Mouse (Mus musculus) liver, embryonic 15.5 days (tissue): ENCODE measurements around the gene Col7a1. TPM values are rescaled to one million over a fixed set of nuclear protein-coding genes. Genes with fewer than 3 reads are reported as not detected.

Experiments used
- ATAC-seq: fragments of 200-750 bp; cut with Nextera tagmentation; 2 replicates; pipeline ENCODE4 v1.8.0; 2017; ENCODE audit warnings: moderate number of reproducible peaks, mild to moderate bottlenecking, moderate library complexity; ENCODE audit not compliant: insufficient read depth
- H3K27ac ChIP-seq: fragments of 300-500 bp; sonication (generic); replicated peaks from 2 replicates; pipeline ENCODE4 v1.5.1; 2015; ENCODE audit warnings: mild to moderate bottlenecking, inconsistent platforms
- H3K27me3 ChIP-seq: fragments of 300-500 bp; sonication (generic); 2 replicates; pipeline ENCODE4 v1.6.1; 2015; ENCODE audit warnings: mild to moderate bottlenecking, inconsistent platforms
- H3K36me3 ChIP-seq: fragments of 300-500 bp; sonication (generic); replicated peaks from 2 replicates; pipeline ENCODE4 v1.6.1; 2015; ENCODE audit warnings: moderate library complexity, mild to moderate bottlenecking, inconsistent platforms
- H3K4me1 ChIP-seq: fragments of 300-500 bp; sonication (generic); replicated peaks from 2 replicates; pipeline ENCODE4 v1.6.1; 2015; ENCODE audit warnings: inconsistent platforms
- H3K4me2 ChIP-seq: fragments of 300-500 bp; sonication (generic); 2 replicates; pipeline ENCODE4 v1.6.1; 2015; ENCODE audit warnings: moderate library complexity, mild to moderate bottlenecking, inconsistent platforms
- H3K4me3 ChIP-seq: fragments of 300-500 bp; sonication (generic); replicated peaks from 2 replicates; pipeline ENCODE4 v1.5.1; 2015; ENCODE audit warnings: mild to moderate bottlenecking, inconsistent platforms
- H3K9ac ChIP-seq: fragments of 300-500 bp; sonication (generic); 2 replicates; pipeline ENCODE4 v1.6.1; 2015; ENCODE audit warnings: moderate library complexity, mild to moderate bottlenecking, inconsistent platforms
- H3K9me3 ChIP-seq: fragments of 300-500 bp; sonication (generic); replicated peaks from 2 replicates; pipeline ENCODE4 v1.6.1; 2016; ENCODE audit warnings: inconsistent platforms
- WGBS: fragments of 180-500 bp; shearing (Covaris S2); methylation state at CpG from one replicate; pipeline ENCODE4 v1.1.7; 2015; ENCODE audit warnings: mixed read lengths; ENCODE audit not compliant: insufficient replicate concordance; 5-methylcytosine and 5-hydroxymethylcytosine counted together
- polyA plus RNA-seq: library from polyadenylated mRNA; unstranded; fragments of >200 nt; fragmentation: Nextera tagmentation; extraction: Ambion mirVana; gene quantifications from 2 replicates; pipeline ENCODE4 v1.2.1, GENCODE M21; 2015

The Col7a1 gene
- polyA plus RNA-seq, 1 experiment from 2014 or later: 0.33 TPM

GRCm38 (mm10) chr9:108949231-108949966 is 4.0 kb upstream of the Col7a1 start:
- peaks cover 61% of the 10 kb centered on the region for H3K36me3 ChIP-seq
- H3K4me3 ChIP-seq: no peak overlapping the region
- H3K27ac ChIP-seq: no peak overlapping the region
- H3K27me3 ChIP-seq: peaks cover 26% of the 10 kb centered on the region
- 79% methylated on average over 13 of the region's 13 CpGs for WGBS
- H3K9ac ChIP-seq: no peak overlapping the region
- H3K4me1 ChIP-seq: peaks cover 7% of the 10 kb centered on the region; the same call in 1 of the 2 replicates
- H3K4me2 ChIP-seq: no peak overlapping the region
- no peaks in the 10 kb centered on the region for H3K9me3 ChIP-seq
- no peak for ATAC-seq

- Histone ChIP-seq H3K27me3 (peaks cover 34% of the 10 kb centered on the region), H3K27ac (no peak overlapping the region), H3K9me3 (no peaks in the 10 kb centered on the region), H3K9ac (no peak overlapping the region), H3K4me3 (no peak overlapping the region), H3K4me1 (peaks cover 7% of the 10 kb centered on the region; the same call in 1 of the 2 replicates), H3K36me3 (peaks cover 54% of the 10 kb centered on the region), H3K4me2 (no peak overlapping the region)
- no peak for ATAC-seq
- 80% methylated on average over 9 of the region's 9 CpGs for WGBS
Observed at GRCm38 (mm10) chr9:108949967-108950728, 3.2 kb upstream of the Col7a1 start.

GRCm38 (mm10) chr9:108955241-108955640 is 1.9 kb downstream of the Col7a1 start:
- H3K9ac ChIP-seq: no peak overlapping the region
- no peak for ATAC-seq
- no peak overlapping the region for H3K27ac ChIP-seq
- H3K4me1 ChIP-seq: no peaks in the 10 kb centered on the region
- H3K4me2 ChIP-seq: no peak overlapping the region
- no peaks in the 10 kb centered on the region for H3K9me3 ChIP-seq
- WGBS: 72% methylated on average over 11 of the region's 11 CpGs
- H3K36me3 ChIP-seq: peaks cover 3% of the 10 kb centered on the region
- peaks cover 44% of the 10 kb centered on the region for H3K27me3 ChIP-seq
- no peak overlapping the region for H3K4me3 ChIP-seq

- H3K36me3 ChIP-seq: no peaks in the 10 kb centered on the region
- ATAC-seq: no peak
- H3K9ac ChIP-seq: no peak overlapping the region
- H3K4me2 ChIP-seq: no peak overlapping the region
- H3K27me3 ChIP-seq: peaks cover 44% of the 10 kb centered on the region
- H3K4me1 ChIP-seq: no peaks in the 10 kb centered on the region
- no peak overlapping the region for H3K27ac ChIP-seq
- H3K4me3 ChIP-seq: no peak overlapping the region
- no peaks in the 10 kb centered on the region for H3K9me3 ChIP-seq
- 75% methylated on average over 11 of the region's 11 CpGs for WGBS
Observed at GRCm38 (mm10) chr9:108955846-108956245, 2.5 kb downstream of the Col7a1 start.

- Histone ChIP-seq H3K9me3 (no peaks in the 10 kb centered on the region), H3K4me3 (no peak overlapping the region), H3K36me3 (no peaks in the 10 kb centered on the region), H3K27me3 (no peaks in the 10 kb centered on the region), H3K27ac (no peak overlapping the region), H3K4me2 (no peak overlapping the region), H3K9ac (no peak overlapping the region), H3K4me1 (no peaks in the 10 kb centered on the region)
- ATAC-seq: no peak
- 57% methylated on average over 3 of the region's 3 CpGs for WGBS
Observed at GRCm38 (mm10) chr9:108963577-108963976, 10.2 kb downstream of the Col7a1 start.

- H3K27me3 ChIP-seq: no peaks in the 10 kb centered on the region
- H3K9me3 ChIP-seq: no peaks in the 10 kb centered on the region
- H3K4me3 ChIP-seq: no peak overlapping the region
- H3K4me2 ChIP-seq: no peak overlapping the region
- H3K27ac ChIP-seq: no peak overlapping the region
- H3K9ac ChIP-seq: no peak overlapping the region
- no peaks in the 10 kb centered on the region for H3K4me1 ChIP-seq
- WGBS: 29% methylated on average over 6 of the region's 6 CpGs
- H3K36me3 ChIP-seq: no peaks in the 10 kb centered on the region
- no peak for ATAC-seq
Observed at GRCm38 (mm10) chr9:108964338-108964737, 11.0 kb downstream of the Col7a1 start.

GRCm38 (mm10) chr9:108970623-108971022 is 17.2 kb downstream of the Col7a1 start:
- 55% methylated on average over 8 of the region's 8 CpGs for WGBS

GRCm38 (mm10) chr9:108976483-108976882 is 23.1 kb downstream of the Col7a1 start:
- H3K27me3 ChIP-seq: peaks cover 3% of the 10 kb centered on the region; the same call in 1 of the 2 replicates
- no peak for ATAC-seq
- no peak overlapping the region for H3K4me2 ChIP-seq
- H3K4me3 ChIP-seq: no peak overlapping the region
- H3K9me3 ChIP-seq: no peaks in the 10 kb centered on the region
- 54% methylated on average over 9 of the region's 9 CpGs for WGBS
- H3K4me1 ChIP-seq: no peaks in the 10 kb centered on the region
- no peak overlapping the region for H3K9ac ChIP-seq
- no peaks in the 10 kb centered on the region for H3K36me3 ChIP-seq
- no peak overlapping the region for H3K27ac ChIP-seq

More at GRCm38 (mm10) chr9:108970623-108971022, 17.2 kb downstream of the Col7a1 start:
- Histone ChIP-seq H3K4me1 (no peaks in the 10 kb centered on the region), H3K27me3 (no peaks in the 10 kb centered on the region), H3K4me3 (no peak overlapping the region), H3K9ac (no peak overlapping the region), H3K9me3 (no peaks in the 10 kb centered on the region), H3K36me3 (no peaks in the 10 kb centered on the region), H3K27ac (no peak overlapping the region), H3K4me2 (no peak overlapping the region)
- ATAC-seq: no peak

GRCm38 (mm10) chr9:108977966-108978365 is 24.6 kb downstream of the Col7a1 start:
- 59% methylated on average over 7 of the region's 7 CpGs for WGBS
- Histone ChIP-seq H3K9me3 (no peaks in the 10 kb centered on the region), H3K27me3 (peaks cover 4% of the 10 kb centered on the region; the same call in 1 of the 2 replicates), H3K27ac (no peak overlapping the region), H3K4me1 (peaks cover 5% of the 10 kb centered on the region), H3K4me3 (no peak overlapping the region), H3K4me2 (no peak overlapping the region), H3K9ac (no peak overlapping the region), H3K36me3 (no peaks in the 10 kb centered on the region)
- no peak for ATAC-seq

- Histone ChIP-seq H3K4me2 (peak overlapping the region; percentile 50; the same call in 1 of the 2 replicates), H3K9me3 (no peaks in the 10 kb centered on the region), H3K36me3 (no peaks in the 10 kb centered on the region), H3K4me1 (peaks cover 15% of the 10 kb centered on the region), H3K9ac (no peak overlapping the region), H3K27me3 (peaks cover 4% of the 10 kb centered on the region), H3K27ac (no peak overlapping the region), H3K4me3 (no peak overlapping the region)
- WGBS: 59% methylated on average over 8 of the region's 8 CpGs
- ATAC-seq: no peak
Observed at GRCm38 (mm10) chr9:108982498-108982897, 29.1 kb downstream of the Col7a1 start.

- Histone ChIP-seq H3K4me1 (peaks cover 22% of the 10 kb centered on the region), H3K9me3 (no peaks in the 10 kb centered on the region), H3K4me3 (peak overlapping the region; percentile 8; the same call in 1 of the 2 replicates), H3K27me3 (peaks cover 4% of the 10 kb centered on the region), H3K4me2 (peak overlapping the region; percentile 50), H3K27ac (no peak overlapping the region), H3K9ac (no peak overlapping the region), H3K36me3 (no peaks in the 10 kb centered on the region)
- peak; percentile 69 for ATAC-seq
- 19% methylated on average over 9 of the region's 9 CpGs for WGBS
Observed at GRCm38 (mm10) chr9:108983209-108983608, 29.8 kb downstream of the Col7a1 start.
